Mouse (Mus musculus): Measurements from ENCODE around the gene Obox7.
"Not testable (repeated sequence)": the region's sequence is repeated elsewhere in the genome, so short reads cannot be mapped to it uniquely, and the experiment has no call there.

Obox7 gene

DNA sequence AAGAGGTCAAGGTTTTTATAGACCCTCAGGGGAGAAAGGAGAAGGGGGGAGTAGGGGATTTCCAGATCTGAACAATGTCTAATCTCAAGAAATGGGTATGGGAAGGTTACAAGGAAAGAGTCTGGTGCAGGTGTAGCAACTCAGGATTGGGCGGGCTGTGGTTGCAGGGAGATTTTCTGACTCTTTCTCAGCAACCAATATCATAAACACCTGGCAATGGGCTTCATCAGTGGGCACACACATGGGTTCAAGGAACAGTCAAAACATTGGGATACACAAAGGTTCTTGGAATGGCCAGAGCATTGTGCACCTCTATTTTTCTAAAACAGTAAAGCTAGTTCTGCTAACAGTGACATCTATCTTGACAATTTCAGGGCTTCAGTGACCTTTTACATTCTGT is at the start of gene Obox7:
Obox7 (plus strand) TSS at position 301 of the 400 bp plus-strand sequence.
- DNase-seq (ENCODE audit: low read depth, low spot score) = not testable (repeated sequence)

- not testable (repeated sequence) for DNase-seq (ENCODE audit: low read depth, low spot score)
Measured at GRCm38 (mm10) chr7:14622556-14623542, 36.4 kb upstream of the Obox7 start.

All from A20 (cell line).